Mouse (Mus musculus) heart, postnatal 0 days (tissue): ENCODE data around the gene Gm27235.

Experiments used
- CTCF ChIP-seq: IDR thresholded peaks from 2 replicates; pipeline ENCODE4 v1.5.1; 2016; ENCODE audit warnings: antibody characterized with exemption, control low read depth, low read depth
- EP300 ChIP-seq: IDR thresholded peaks from 2 replicates; pipeline ENCODE4 v1.6.1; 2016; ENCODE audit warnings: antibody characterized with exemption, low read depth

DNA sequence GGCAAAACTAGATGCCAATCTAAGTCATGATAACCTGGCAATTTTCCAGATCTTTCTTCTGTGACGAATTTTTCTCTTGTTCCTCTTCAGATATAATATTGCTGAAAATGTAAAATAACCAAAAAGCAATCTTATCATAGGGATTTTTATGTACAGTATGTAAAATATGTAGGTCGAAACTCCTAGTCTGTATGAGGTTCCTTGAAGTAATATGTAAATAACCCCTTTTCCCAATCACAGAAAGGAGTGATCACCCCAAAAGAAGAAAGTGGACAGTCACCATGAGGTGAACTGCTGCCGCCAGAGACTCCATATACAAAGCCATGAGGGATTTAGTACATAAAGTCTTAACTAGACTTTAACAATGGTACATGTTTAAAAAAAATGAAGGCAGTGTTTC lies 11.9 kb downstream of the Gm27235 start, which contains the start of gene Gm17727:
- no peak for TF ChIP-seq CTCF
- TF ChIP-seq EP300: no peak
